Mouse (Mus musculus): ENCODE measurements at regions not wholly inside any gene's neighbourhood (a gene's known extent, or its start where the extent isn't known, plus 50 kb on each side); places are given as distances from the start of the nearest gene placed in this dataset.

- TF ChIP-seq CTCF (conservative IDR thresholded peaks at IDR 0.05; ENCODE audit: insufficient read depth, insufficient read length, low read depth, low read length) (no peak), POLR2A (IDR thresholded peaks at IDR 0.05; ENCODE audit: low read depth, low read length) (no peak)
Measured at GRCm38 (mm10) chr1:185644026-185644425, 189.4 kb downstream of the Slc30a10 start.

Measured in kidney, adult 2 months (tissue).